Mouse (Mus musculus): ENCODE measurements around the gene Doc2a. TPM values are rescaled to one million over a fixed set of nuclear protein-coding genes. Genes with fewer than 3 reads are reported as not detected.

The Doc2a gene
- polyA plus RNA-seq, 1 experiment from 2014 or later = 5.6 TPM

- Histone ChIP-seq H3K4me2 (ENCODE audit: low read depth) (no peak overlapping the region), H3K4me3 (ENCODE audit: low read depth, low read length) (no peak overlapping the region), H3K4me1 (ENCODE audit: control insufficient read depth, insufficient read depth, low read length) (peaks cover 13% of the 10 kb centered on the region), H3K27ac (ENCODE audit: low read depth, low read length) (no peak overlapping the region), H3K9ac (ENCODE audit: low read length) (no peak overlapping the region), H3K9me3 (ENCODE audit: control insufficient read depth, low read length) (no peaks in the 10 kb centered on the region), H3K36me3 (ENCODE audit: control insufficient read depth, insufficient read depth, low read length) (peaks cover 47% of the 10 kb centered on the region), H3K27me3 (ENCODE audit: control insufficient read depth, insufficient read depth, low read length) (no peaks in the 10 kb centered on the region)
- DNase-seq (ENCODE audit: low spot score) = no peak
- no peak for ATAC-seq (ENCODE audit: insufficient read depth, low FRiP score, low TSS enrichment)
- WGBS = 92% methylated on average over 12 of the region's 12 CpGs
Measured at GRCm38 (mm10) chr7:126868003-126868402, 20.8 kb downstream of the Doc2a start.

GRCm38 (mm10) chr7:126869780-126870519 lies 22.7 kb downstream of the Doc2a start:
- H3K9ac ChIP-seq (ENCODE audit: low read length) = no peak overlapping the region
- no peak overlapping the region for H3K4me2 ChIP-seq (ENCODE audit: low read depth)
- H3K36me3 ChIP-seq (ENCODE audit: control insufficient read depth, insufficient read depth, low read length) = peaks cover 55% of the 10 kb centered on the region
- no peaks in the 10 kb centered on the region for H3K4me1 ChIP-seq (ENCODE audit: control insufficient read depth, insufficient read depth, low read length)
- H3K4me3 ChIP-seq (ENCODE audit: low read depth, low read length) = no peak overlapping the region
- no peak for DNase-seq (ENCODE audit: low spot score)
- H3K27me3 ChIP-seq (ENCODE audit: control insufficient read depth, insufficient read depth, low read length) = no peaks in the 10 kb centered on the region
- no peaks in the 10 kb centered on the region for H3K9me3 ChIP-seq (ENCODE audit: control insufficient read depth, low read length)
- no peak for ATAC-seq (ENCODE audit: insufficient read depth, low FRiP score, low TSS enrichment)
- WGBS = 93% methylated on average over 23 of the region's 23 CpGs
- H3K27ac ChIP-seq (ENCODE audit: low read depth, low read length) = no peak overlapping the region

GRCm38 (mm10) chr7:126870520-126870891 lies 23.3 kb downstream of the Doc2a start:
- H3K36me3 ChIP-seq (ENCODE audit: control insufficient read depth, insufficient read depth, low read length) = peaks cover 58% of the 10 kb centered on the region
- H3K27ac ChIP-seq (ENCODE audit: low read depth, low read length) = no peak overlapping the region
- no peaks in the 10 kb centered on the region for H3K4me1 ChIP-seq (ENCODE audit: control insufficient read depth, insufficient read depth, low read length)
- no peak overlapping the region for H3K4me2 ChIP-seq (ENCODE audit: low read depth)
- H3K9ac ChIP-seq (ENCODE audit: low read length) = no peak overlapping the region
- no peaks in the 10 kb centered on the region for H3K9me3 ChIP-seq (ENCODE audit: control insufficient read depth, low read length)
- no peaks in the 10 kb centered on the region for H3K27me3 ChIP-seq (ENCODE audit: control insufficient read depth, insufficient read depth, low read length)
- no peak for ATAC-seq (ENCODE audit: insufficient read depth, low FRiP score, low TSS enrichment)
- H3K4me3 ChIP-seq (ENCODE audit: low read depth, low read length) = no peak overlapping the region
- no peak for DNase-seq (ENCODE audit: low spot score)
- WGBS = 95% methylated on average over 2 of the region's 2 CpGs

GRCm38 (mm10) chr7:126877239-126877638 lies 30.0 kb downstream of the Doc2a start:
- Histone ChIP-seq H3K36me3 (ENCODE audit: control insufficient read depth, insufficient read depth, low read length) (peaks cover 44% of the 10 kb centered on the region), H3K4me3 (ENCODE audit: low read depth, low read length) (no peak overlapping the region)
- 94% methylated on average over 1 of the region's 1 CpGs for WGBS

GRCm38 (mm10) chr7:126881040-126881439 lies 33.8 kb downstream of the Doc2a start:
- Histone ChIP-seq H3K4me1 (ENCODE audit: control insufficient read depth, insufficient read depth, low read length) (peaks cover 22% of the 10 kb centered on the region), H3K4me3 (ENCODE audit: low read depth, low read length) (no peak overlapping the region), H3K9me3 (ENCODE audit: control insufficient read depth, low read length) (no peaks in the 10 kb centered on the region), H3K27ac (ENCODE audit: low read depth, low read length) (no peak overlapping the region), H3K9ac (ENCODE audit: low read length) (no peak overlapping the region; the same call in 1 of the 2 replicates), H3K4me2 (ENCODE audit: low read depth) (peak overlapping the region; percentile 100), H3K36me3 (ENCODE audit: control insufficient read depth, insufficient read depth, low read length) (peaks cover 24% of the 10 kb centered on the region), H3K27me3 (ENCODE audit: control insufficient read depth, insufficient read depth, low read length) (no peaks in the 10 kb centered on the region)
- no peak for DNase-seq (ENCODE audit: low spot score)
- ATAC-seq (ENCODE audit: insufficient read depth, low FRiP score, low TSS enrichment) = no peak
- WGBS = 80% methylated on average over 6 of the region's 6 CpGs

More at GRCm38 (mm10) chr7:126877239-126877638, 30.0 kb downstream of the Doc2a start:
- Histone ChIP-seq H3K4me1 (ENCODE audit: control insufficient read depth, insufficient read depth, low read length) (peaks cover 8% of the 10 kb centered on the region; the same call in 1 of the 2 replicates), H3K9ac (ENCODE audit: low read length) (no peak overlapping the region), H3K9me3 (ENCODE audit: control insufficient read depth, low read length) (no peaks in the 10 kb centered on the region), H3K27ac (ENCODE audit: low read depth, low read length) (no peak overlapping the region), H3K27me3 (ENCODE audit: control insufficient read depth, insufficient read depth, low read length) (no peaks in the 10 kb centered on the region), H3K4me2 (ENCODE audit: low read depth) (no peak overlapping the region)
- ATAC-seq (ENCODE audit: insufficient read depth, low FRiP score, low TSS enrichment) = no peak
- DNase-seq (ENCODE audit: low spot score) = no peak

GRCm38 (mm10) chr7:126883731-126884181 lies 36.5 kb downstream of the Doc2a start:
- WGBS = under 1% methylated on average over 14 of the region's 15 CpGs
- peak overlapping the region; percentile 86 for H3K9ac ChIP-seq (ENCODE audit: low read length)
- no peaks in the 10 kb centered on the region for H3K27me3 ChIP-seq (ENCODE audit: control insufficient read depth, insufficient read depth, low read length)
- H3K4me1 ChIP-seq (ENCODE audit: control insufficient read depth, insufficient read depth, low read length) = peaks cover 22% of the 10 kb centered on the region
- ATAC-seq (ENCODE audit: insufficient read depth, low FRiP score, low TSS enrichment) = no peak; the same call in 1 of the 2 replicates
- peak overlapping the region; percentile 89; the same call in 1 of the 2 replicates for H3K27ac ChIP-seq (ENCODE audit: low read depth, low read length)
- peak overlapping the region; percentile 100 for H3K4me2 ChIP-seq (ENCODE audit: low read depth)
- peaks cover 9% of the 10 kb centered on the region; the same call in 1 of the 2 replicates for H3K36me3 ChIP-seq (ENCODE audit: control insufficient read depth, insufficient read depth, low read length)
- no peak for DNase-seq (ENCODE audit: low spot score)
- H3K4me3 ChIP-seq (ENCODE audit: low read depth, low read length) = peak overlapping the region; percentile 85
- no peaks in the 10 kb centered on the region for H3K9me3 ChIP-seq (ENCODE audit: control insufficient read depth, low read length)

- Histone ChIP-seq H3K4me1 (ENCODE audit: control insufficient read depth, insufficient read depth, low read length) (peaks cover 22% of the 10 kb centered on the region), H3K36me3 (ENCODE audit: control insufficient read depth, insufficient read depth, low read length) (peaks cover 7% of the 10 kb centered on the region; the same call in 1 of the 2 replicates)
- DNase-seq (ENCODE audit: low spot score) = peak; percentile 100
Measured at GRCm38 (mm10) chr7:126884286-126885164, 37.3 kb downstream of the Doc2a start, which contains the start of gene Taok2. Gene Taok2, minus strand, starts transcription at chr7:126884703.

GRCm38 (mm10) chr7:126887281-126887680 lies 40.1 kb downstream of the Doc2a start:
- Histone ChIP-seq H3K27ac (ENCODE audit: low read depth, low read length) (no peak overlapping the region), H3K4me2 (ENCODE audit: low read depth) (no peak overlapping the region), H3K9ac (ENCODE audit: low read length) (no peak overlapping the region), H3K27me3 (ENCODE audit: control insufficient read depth, insufficient read depth, low read length) (no peaks in the 10 kb centered on the region), H3K9me3 (ENCODE audit: control insufficient read depth, low read length) (no peaks in the 10 kb centered on the region), H3K36me3 (ENCODE audit: control insufficient read depth, insufficient read depth, low read length) (no peaks in the 10 kb centered on the region), H3K4me1 (ENCODE audit: control insufficient read depth, insufficient read depth, low read length) (peaks cover 14% of the 10 kb centered on the region), H3K4me3 (ENCODE audit: low read depth, low read length) (no peak overlapping the region)
- WGBS = 81% methylated on average over 5 of the region's 5 CpGs
- DNase-seq (ENCODE audit: low spot score) = no peak
- no peak for ATAC-seq (ENCODE audit: insufficient read depth, low FRiP score, low TSS enrichment)

More at GRCm38 (mm10) chr7:126884286-126885164, 37.3 kb downstream of the Doc2a start, which contains the start of gene Taok2:
- ATAC-seq (ENCODE audit: insufficient read depth, low FRiP score, low TSS enrichment) = peak; percentile 95
- Histone ChIP-seq H3K9me3 (ENCODE audit: control insufficient read depth, low read length) (no peaks in the 10 kb centered on the region), H3K4me3 (ENCODE audit: low read depth, low read length) (peak within 1 kb of the TSS; percentile 85), H3K9ac (ENCODE audit: low read length) (peak within 1 kb of the TSS; percentile 86), H3K27me3 (ENCODE audit: control insufficient read depth, insufficient read depth, low read length) (no peaks in the 10 kb centered on the region), H3K27ac (ENCODE audit: low read depth, low read length) (peak within 1 kb of the TSS; percentile 89), H3K4me2 (ENCODE audit: low read depth) (peak within 1 kb of the TSS; percentile 100)
- under 1% methylated on average over 56 of the region's 56 CpGs for WGBS
